Mouse (Mus musculus) intestine, embryonic 15.5 days (tissue): ENCODE data around the gene Gm21981. TPM values are rescaled to one million over a fixed set of nuclear protein-coding genes. Genes with fewer than 3 reads are reported as not detected.

Experiments used
- ATAC-seq: fragments of 200-750 bp; cut with Nextera tagmentation; 2 replicates; pipeline ENCODE4 v1.8.0; 2017; ENCODE audit warnings: moderate TSS enrichment, moderate library complexity
- H3K27ac ChIP-seq: fragments of 300-500 bp; sonication (generic); 2 replicates; pipeline ENCODE4 v1.5.1; 2015; ENCODE audit warnings: mild to moderate bottlenecking, inconsistent platforms
- H3K27me3 ChIP-seq: fragments of 300-500 bp; sonication (generic); replicated peaks from 2 replicates; pipeline ENCODE4 v1.6.1; 2015; ENCODE audit warnings: inconsistent platforms
- H3K36me3 ChIP-seq: fragments of 300-500 bp; sonication (generic); 2 replicates; pipeline ENCODE4 v1.6.1; 2015; ENCODE audit warnings: inconsistent platforms
- H3K4me1 ChIP-seq: fragments of 300-500 bp; sonication (generic); replicated peaks from 2 replicates; pipeline ENCODE4 v1.6.1; 2015; ENCODE audit warnings: inconsistent platforms
- H3K4me2 ChIP-seq: fragments of 300-500 bp; sonication (generic); replicated peaks from 2 replicates; pipeline ENCODE4 v1.6.1; 2015; ENCODE audit warnings: mild to moderate bottlenecking, inconsistent platforms
- H3K4me3 ChIP-seq: fragments of 300-500 bp; sonication (generic); replicated peaks from 2 replicates; pipeline ENCODE4 v1.5.1; 2015; ENCODE audit warnings: inconsistent platforms
- H3K9ac ChIP-seq: fragments of 300-500 bp; sonication (generic); 2 replicates; pipeline ENCODE4 v1.6.1; 2015; ENCODE audit warnings: inconsistent platforms
- H3K9me3 ChIP-seq: fragments of 300-500 bp; sonication (generic); 2 replicates; pipeline ENCODE4 v1.6.1; 2016; ENCODE audit warnings: inconsistent platforms
- WGBS: fragments of 180-500 bp; shearing (Covaris S2); methylation state at CpG from one replicate; pipeline ENCODE4 v1.1.7; 2015; 5-methylcytosine and 5-hydroxymethylcytosine counted together
- polyA plus RNA-seq: library from polyadenylated mRNA; unstranded; fragments of >200 nt; fragmentation: Nextera tagmentation; extraction: Ambion mirVana; gene quantifications from 2 replicates; pipeline ENCODE4 v1.2.1, GENCODE M21; 2015

Gm21981 gene
- polyA plus RNA-seq, 1 experiment from 2014 or later, result 0.24 TPM

GRCm38 (mm10) chr17:47682836-47683235 is 11.4 kb downstream of the Gm21981 start:
- H3K27ac ChIP-seq, result no peak overlapping the region
- peaks cover 32% of the 10 kb centered on the region for H3K36me3 ChIP-seq
- H3K4me2 ChIP-seq, result no peak overlapping the region
- peaks cover 8% of the 10 kb centered on the region for H3K4me1 ChIP-seq
- H3K9ac ChIP-seq, result no peak overlapping the region
- no peaks in the 10 kb centered on the region for H3K9me3 ChIP-seq
- no peak for ATAC-seq
- no peaks in the 10 kb centered on the region for H3K27me3 ChIP-seq
- 54% methylated on average over 4 of the region's 4 CpGs for WGBS
- no peak overlapping the region for H3K4me3 ChIP-seq

GRCm38 (mm10) chr17:47678702-47679101 is 15.6 kb downstream of the Gm21981 start:
- Histone ChIP-seq H3K36me3 (peaks cover 16% of the 10 kb centered on the region; the same call in 1 of the 2 replicates), H3K9me3 (no peaks in the 10 kb centered on the region), H3K4me1 (no peaks in the 10 kb centered on the region), H3K27ac (0 out of 2 replicates have a peak overlapping the region, but pooled peaks have one; percentile 48), H3K9ac (no peak overlapping the region; the same call in 1 of the 2 replicates), H3K4me3 (no peak overlapping the region), H3K27me3 (no peaks in the 10 kb centered on the region), H3K4me2 (no peak overlapping the region)
- 64% methylated on average over 5 of the region's 5 CpGs for WGBS
- peak; percentile 55; the same call in 1 of the 2 replicates for ATAC-seq

DNA sequence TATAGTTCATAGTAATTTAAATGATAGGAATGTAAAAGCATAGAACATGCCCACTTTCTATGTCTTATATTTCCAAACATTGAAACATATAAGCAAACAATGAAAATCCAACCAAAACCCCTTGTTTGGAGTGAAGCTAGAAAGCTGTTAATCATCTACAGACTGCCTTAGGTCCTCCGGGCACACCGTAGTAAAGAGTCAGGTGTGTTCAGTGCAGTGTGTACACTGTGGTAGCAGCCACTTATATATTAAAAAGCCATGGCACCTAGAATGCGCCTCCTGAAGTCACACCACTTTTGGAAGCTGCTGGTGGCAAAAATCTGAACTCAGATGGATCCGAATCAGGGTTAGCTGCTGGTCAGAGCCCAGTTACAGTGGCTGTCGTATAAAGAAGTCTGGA is 16.0 kb downstream of the Gm21981 start:
- Histone ChIP-seq H3K9ac (no peak overlapping the region), H3K36me3 (peaks cover 16% of the 10 kb centered on the region; the same call in 1 of the 2 replicates), H3K4me3 (no peak overlapping the region), H3K27me3 (no peaks in the 10 kb centered on the region), H3K4me2 (no peak overlapping the region), H3K27ac (0 out of 2 replicates have a peak overlapping the region, but pooled peaks have one; percentile 48), H3K4me1 (no peaks in the 10 kb centered on the region), H3K9me3 (no peaks in the 10 kb centered on the region)
- WGBS, result 52% methylated on average over 5 of the region's 5 CpGs
- peak; percentile 79 for ATAC-seq

- Histone ChIP-seq H3K4me1 (peaks cover 10% of the 10 kb centered on the region; the same call in 1 of the 2 replicates), H3K9me3 (no peaks in the 10 kb centered on the region), H3K9ac (no peak overlapping the region), H3K27me3 (no peaks in the 10 kb centered on the region), H3K36me3 (peaks cover 16% of the 10 kb centered on the region; the same call in 1 of the 2 replicates), H3K27ac (no peak overlapping the region), H3K4me2 (no peak overlapping the region), H3K4me3 (no peak overlapping the region)
- ATAC-seq, result no peak
- 23% methylated on average over 9 of the region's 9 CpGs for WGBS
Observed at GRCm38 (mm10) chr17:47676581-47676980, 17.7 kb downstream of the Gm21981 start.

- peak overlapping the region; percentile 69 for H3K4me2 ChIP-seq
- 8% methylated on average over 68 of the region's 68 CpGs for WGBS
- ATAC-seq, result peak; percentile 91
- H3K27me3 ChIP-seq, result no peaks in the 10 kb centered on the region
- no peaks in the 10 kb centered on the region for H3K9me3 ChIP-seq
- peaks cover 10% of the 10 kb centered on the region; the same call in 1 of the 2 replicates for H3K4me1 ChIP-seq
- H3K9ac ChIP-seq, result peak overlapping the region; percentile 44
- H3K4me3 ChIP-seq, result peak overlapping the region; percentile 39
- H3K36me3 ChIP-seq, result no peaks in the 10 kb centered on the region
- H3K27ac ChIP-seq, result 0 out of 2 replicates have a peak overlapping the region, but pooled peaks have one; percentile 4
Observed at GRCm38 (mm10) chr17:47672311-47673111, 21.7 kb downstream of the Gm21981 start.

GRCm38 (mm10) chr17:47671988-47672310 is 22.3 kb downstream of the Gm21981 start:
- Histone ChIP-seq H3K4me2 (peak overlapping the region; percentile 69), H3K9ac (peak overlapping the region; percentile 44; the same call in 1 of the 2 replicates)
- WGBS, result 35% methylated on average over 14 of the region's 14 CpGs

DNA sequence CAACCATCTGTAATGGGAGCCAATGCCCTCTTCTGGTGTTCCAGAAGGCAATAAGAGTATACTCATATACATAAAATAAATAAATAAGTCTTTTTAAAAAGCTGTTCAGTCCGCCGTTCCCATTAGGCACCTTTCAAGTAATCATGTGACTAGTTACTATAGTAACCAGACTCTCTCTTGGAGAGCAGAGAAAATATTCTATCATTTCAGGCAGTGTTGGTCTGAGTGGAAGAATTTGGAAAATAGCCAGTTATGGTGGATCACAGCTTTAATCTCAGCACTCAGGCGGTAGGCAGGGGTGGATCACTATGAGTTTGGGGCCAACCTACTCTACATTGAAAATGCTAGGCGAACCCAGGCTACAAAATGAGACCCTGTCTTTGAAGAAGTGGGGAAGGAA is 25.1 kb downstream of the Gm21981 start:
- H3K4me1 ChIP-seq, result peaks cover 10% of the 10 kb centered on the region; the same call in 1 of the 2 replicates
- H3K27ac ChIP-seq, result no peak overlapping the region
- H3K27me3 ChIP-seq, result no peaks in the 10 kb centered on the region
- H3K36me3 ChIP-seq, result no peaks in the 10 kb centered on the region
- 67% methylated on average over 4 of the region's 4 CpGs for WGBS
- ATAC-seq, result no peak
- no peak overlapping the region for H3K4me2 ChIP-seq
- no peak overlapping the region for H3K9ac ChIP-seq
- H3K4me3 ChIP-seq, result no peak overlapping the region
- no peaks in the 10 kb centered on the region for H3K9me3 ChIP-seq

More at GRCm38 (mm10) chr17:47671988-47672310, 22.3 kb downstream of the Gm21981 start:
- H3K4me1 ChIP-seq, result peaks cover 10% of the 10 kb centered on the region; the same call in 1 of the 2 replicates
- peak overlapping the region; percentile 39 for H3K4me3 ChIP-seq
- no peaks in the 10 kb centered on the region for H3K9me3 ChIP-seq
- peak; percentile 36; the same call in 1 of the 2 replicates for ATAC-seq
- H3K27me3 ChIP-seq, result no peaks in the 10 kb centered on the region
- H3K27ac ChIP-seq, result no peak overlapping the region
- H3K36me3 ChIP-seq, result no peaks in the 10 kb centered on the region

GRCm38 (mm10) chr17:47664474-47664873 is 29.8 kb downstream of the Gm21981 start:
- H3K9me3 ChIP-seq, result no peaks in the 10 kb centered on the region
- no peaks in the 10 kb centered on the region for H3K27me3 ChIP-seq
- 83% methylated on average over 7 of the region's 7 CpGs for WGBS
- 0 out of 2 replicates have a peak, but pooled peaks cover 3% of the 10 kb centered on the region for H3K36me3 ChIP-seq
- no peak overlapping the region for H3K9ac ChIP-seq
- H3K27ac ChIP-seq, result no peak overlapping the region
- no peaks in the 10 kb centered on the region for H3K4me1 ChIP-seq
- no peak overlapping the region for H3K4me3 ChIP-seq
- no peak overlapping the region for H3K4me2 ChIP-seq
- no peak for ATAC-seq

DNA sequence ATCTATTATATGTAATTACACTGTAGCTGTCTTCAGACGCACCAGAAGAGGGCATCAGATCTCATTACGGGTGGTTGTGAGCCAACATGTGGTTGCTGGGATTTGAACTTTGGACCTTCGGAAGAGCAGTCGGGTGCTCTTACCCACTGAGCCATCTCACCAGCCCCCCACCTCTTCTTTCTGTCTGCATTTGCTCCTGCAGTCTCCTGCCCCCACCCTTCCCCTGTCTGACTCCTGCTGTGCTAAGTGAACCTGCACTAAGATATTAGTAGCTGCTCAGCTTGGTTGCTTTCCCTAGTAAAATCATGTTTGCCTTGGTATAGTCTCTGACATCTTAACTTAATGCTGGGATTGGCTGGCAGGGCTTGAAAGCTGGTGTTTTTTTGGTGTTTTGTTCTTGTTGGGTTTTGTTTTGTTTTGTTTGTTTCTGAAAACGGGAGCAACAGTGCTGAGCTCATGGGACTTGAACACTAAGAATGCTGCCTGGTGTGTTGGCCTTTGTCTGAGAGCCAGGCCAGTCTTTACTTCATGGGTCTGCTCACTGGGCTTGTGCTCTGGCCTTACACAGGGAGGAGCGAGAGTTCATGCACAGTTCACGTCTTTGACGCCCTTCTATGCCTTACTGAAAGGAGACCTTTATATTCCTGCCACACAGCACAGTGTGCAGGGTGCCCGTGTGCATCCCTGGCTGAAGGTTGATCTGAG is 31.1 kb downstream of the Gm21981 start:
- Histone ChIP-seq H3K4me2 (no peak overlapping the region), H3K4me3 (no peak overlapping the region), H3K27ac (no peak overlapping the region), H3K4me1 (no peaks in the 10 kb centered on the region), H3K9ac (no peak overlapping the region), H3K9me3 (no peaks in the 10 kb centered on the region), H3K27me3 (no peaks in the 10 kb centered on the region), H3K36me3 (0 out of 2 replicates have a peak, but pooled peaks cover 3% of the 10 kb centered on the region)
- 77% methylated on average over 9 of the region's 9 CpGs for WGBS
- no peak for ATAC-seq

DNA sequence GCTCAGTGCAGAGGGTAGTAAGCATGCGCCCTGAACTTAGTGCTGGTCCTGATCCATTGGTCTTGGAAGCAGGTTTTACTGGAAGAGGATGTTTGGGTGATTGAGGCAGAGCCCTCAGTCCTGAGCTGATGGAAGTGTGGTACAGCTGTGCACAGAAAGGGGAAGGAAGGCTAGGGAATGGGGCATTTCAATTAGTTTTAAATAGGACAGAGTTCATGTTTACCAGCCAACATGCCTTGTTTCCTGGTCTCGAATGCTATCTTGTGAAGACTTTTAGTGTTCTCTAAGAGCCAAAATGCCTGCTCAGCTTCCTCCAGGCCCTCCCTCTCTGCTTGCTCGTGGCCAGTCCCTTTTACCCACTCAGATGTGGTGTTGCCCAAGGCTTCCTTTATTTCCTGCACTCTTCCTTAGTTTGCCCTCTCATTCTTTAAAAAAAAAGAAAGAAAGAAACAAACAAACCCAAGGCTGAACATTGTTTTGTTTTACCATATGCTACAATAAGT is 35.5 kb downstream of the Gm21981 start:
- no peaks in the 10 kb centered on the region for H3K4me1 ChIP-seq
- H3K27me3 ChIP-seq, result no peaks in the 10 kb centered on the region
- H3K4me2 ChIP-seq, result no peak overlapping the region
- no peak overlapping the region for H3K9ac ChIP-seq
- no peak for ATAC-seq
- H3K4me3 ChIP-seq, result no peak overlapping the region
- H3K27ac ChIP-seq, result no peak overlapping the region
- H3K9me3 ChIP-seq, result no peaks in the 10 kb centered on the region
- WGBS, result 74% methylated on average over 3 of the region's 3 CpGs
- 0 out of 2 replicates have a peak, but pooled peaks cover 3% of the 10 kb centered on the region for H3K36me3 ChIP-seq

- Histone ChIP-seq H3K4me2 (no peak overlapping the region), H3K27ac (no peak overlapping the region), H3K27me3 (no peaks in the 10 kb centered on the region), H3K4me1 (no peaks in the 10 kb centered on the region), H3K4me3 (no peak overlapping the region), H3K9ac (no peak overlapping the region), H3K9me3 (no peaks in the 10 kb centered on the region), H3K36me3 (0 out of 2 replicates have a peak, but pooled peaks cover 3% of the 10 kb centered on the region)
- no peak for ATAC-seq
- 74% methylated on average over 4 of the region's 4 CpGs for WGBS
Observed at GRCm38 (mm10) chr17:47657901-47658300, 36.4 kb downstream of the Gm21981 start.

- ATAC-seq, result no peak
- no peaks in the 10 kb centered on the region for H3K27me3 ChIP-seq
- WGBS, result 70% methylated on average over 5 of the region's 5 CpGs
- no peaks in the 10 kb centered on the region for H3K36me3 ChIP-seq
- no peak overlapping the region for H3K27ac ChIP-seq
- H3K4me3 ChIP-seq, result no peak overlapping the region
- H3K9me3 ChIP-seq, result no peaks in the 10 kb centered on the region
- no peak overlapping the region for H3K4me2 ChIP-seq
- no peak overlapping the region for H3K9ac ChIP-seq
- H3K4me1 ChIP-seq, result no peaks in the 10 kb centered on the region
Observed at GRCm38 (mm10) chr17:47655697-47656096, 38.6 kb downstream of the Gm21981 start.
